Mouse (Mus musculus) heart, postnatal 10 days (tissue): Measurements from ENCODE around the gene Rad50. TPM values are rescaled to one million over a fixed set of nuclear protein-coding genes. Genes with fewer than 3 reads are reported as not detected.

Experiments
- DNase-seq, 2 experiments: peaks; one replicate each; pipeline ENCODE4 v3.0.0; 2021
- intact Hi-C: fragments of 180-260 bp; cut with DNase I; formaldehyde crosslinking; loops from one replicate; pipeline ENCODE4 v1.15.1; 2025
- total RNA-seq, 2 experiments: library from RNA; stranded (reverse); gene quantifications; 2 replicates each; pipeline ENCODE4 v1.2.3; 2021

The Rad50 gene
- total RNA-seq, 2 experiments from 2014 or later: 10.0 to 11.2 TPM

GRCm38 (mm10) chr11:53609672-53610071 lies 97.4 kb downstream of the Rad50 start:
- intact Hi-C loops: no loop called here

GRCm38 (mm10) chr11:53609231-53609630 lies 97.9 kb downstream of the Rad50 start:
- DNase-seq: no peak
- intact Hi-C loops: no loop called here

More at GRCm38 (mm10) chr11:53609672-53610071, 97.4 kb downstream of the Rad50 start:
- DNase-seq: no peak

GRCm38 (mm10) chr11:53605609-53606008 lies 101.5 kb downstream of the Rad50 start:
- intact Hi-C loops: no loop called here
- DNase-seq: no peak

- intact Hi-C loops: no loop called here
- DNase-seq: no peak
Observed at GRCm38 (mm10) chr11:53604983-53605382, 102.1 kb downstream of the Rad50 start.

Other genes with a start within 250 kb of the Rad50 start
- not detected for gene Gm9837, start 236.8 kb downstream of the Rad50 start, total RNA-seq
- gene Gm9945, start 227.2 kb downstream of the Rad50 start, total RNA-seq: not detected
- gene Sowaha, start 227.0 kb downstream of the Rad50 start, total RNA-seq: under 1 TPM; 0.10 TPM
- 10 to 100 TPM; 62.5 to 62.7 TPM for gene Sept8, start 188.1 kb downstream of the Rad50 start, total RNA-seq
- gene Kif3a, start 139.9 kb downstream of the Rad50 start, total RNA-seq: 10 to 100 TPM; 12.3 to 14.4 TPM
- gene Il4, start 88.7 kb downstream of the Rad50 start, total RNA-seq: not detected
- not detected for gene Il13, start 72.6 kb downstream of the Rad50 start, total RNA-seq
- gene Il5, start 13.5 kb upstream of the Rad50 start, total RNA-seq: not detected
- gene Irf1, start 62.7 kb upstream of the Rad50 start, total RNA-seq: 10 to 100 TPM; 15.3 to 18.4 TPM
- under 1 TPM in 1 of 2 experiments, not detected in 1; 0.30 TPM for gene Gm17334, start 65.9 kb upstream of the Rad50 start, total RNA-seq
- gene Gm12216, start 151.9 kb upstream of the Rad50 start, total RNA-seq: 1 to 10 TPM; 1.9 to 2.0 TPM
- 10 to 100 TPM; 18.3 to 20.9 TPM for gene Slc22a5, start 184.3 kb upstream of the Rad50 start, total RNA-seq